Mouse (Mus musculus) embryonic fibroblast, embryonic 13.5 days (primary cell): Measurements from ENCODE around the gene Katna1.

Experiments
- CTCF ChIP-seq: IDR thresholded peaks from 2 replicates; pipeline ENCODE4 v1.5.1; 2011; ENCODE audit warnings: mild to moderate bottlenecking, control low read depth, low read length, moderate library complexity, borderline replicate concordance; ENCODE audit not compliant: insufficient read depth
- POLR2A ChIP-seq: IDR thresholded peaks from 2 replicates; pipeline ENCODE4 v1.6.1; 2011; ENCODE audit warnings: low read depth, mild to moderate bottlenecking, control low read depth, low read length, moderate library complexity

DNA sequence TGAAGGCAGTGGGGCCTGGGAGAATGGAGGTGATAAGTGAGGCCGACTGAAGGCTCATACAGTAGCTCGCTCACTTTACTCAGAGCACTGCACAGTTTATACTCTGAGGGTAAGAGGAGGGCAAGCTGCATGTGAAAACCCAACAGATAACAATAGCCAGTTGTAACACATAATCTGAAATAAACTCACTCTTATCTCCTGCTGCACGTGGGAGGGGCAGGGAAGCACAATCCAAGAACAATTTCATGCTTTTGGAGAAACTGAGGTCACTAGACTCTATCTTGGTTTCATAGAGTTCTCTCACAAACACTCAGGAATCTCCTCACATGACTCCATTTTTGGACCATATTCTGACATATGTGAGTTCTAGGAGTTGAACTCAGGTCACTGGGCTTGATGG, 75.5 kb downstream of the Katna1 start:
- no peak for TF ChIP-seq POLR2A
- no peak for TF ChIP-seq CTCF
